Mouse (Mus musculus) kidney, postnatal 4 days (tissue): Measurements from ENCODE around the gene Gm20388.

Source experiments
- DNase-seq, 2 experiments: peaks; one replicate each; pipeline ENCODE4 v3.0.0; 2021; ENCODE audit warnings: mixed read lengths in 2 of 2

The Gm20388 gene

DNA sequence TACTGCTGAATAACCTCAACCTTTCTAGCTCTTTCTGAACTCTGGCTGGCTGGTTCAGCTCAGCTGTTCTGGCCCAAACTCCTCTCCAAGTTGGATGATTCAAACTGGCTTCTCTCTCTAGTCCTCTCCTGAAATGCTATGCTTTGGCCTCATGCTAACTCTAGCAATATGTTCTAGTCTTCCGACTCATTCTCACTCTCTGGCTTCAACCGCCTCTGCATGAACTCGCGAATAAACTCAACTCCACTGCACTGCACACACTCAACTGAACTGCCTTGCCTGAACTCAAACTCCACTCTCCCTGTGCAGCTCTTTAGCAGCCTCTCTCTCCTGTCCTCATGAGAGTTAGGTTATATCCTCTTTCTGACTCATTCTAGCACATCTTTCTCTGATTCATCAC is 3976.5 kb downstream of the Gm20388 start:
- DNase-seq = no peak

DNA sequence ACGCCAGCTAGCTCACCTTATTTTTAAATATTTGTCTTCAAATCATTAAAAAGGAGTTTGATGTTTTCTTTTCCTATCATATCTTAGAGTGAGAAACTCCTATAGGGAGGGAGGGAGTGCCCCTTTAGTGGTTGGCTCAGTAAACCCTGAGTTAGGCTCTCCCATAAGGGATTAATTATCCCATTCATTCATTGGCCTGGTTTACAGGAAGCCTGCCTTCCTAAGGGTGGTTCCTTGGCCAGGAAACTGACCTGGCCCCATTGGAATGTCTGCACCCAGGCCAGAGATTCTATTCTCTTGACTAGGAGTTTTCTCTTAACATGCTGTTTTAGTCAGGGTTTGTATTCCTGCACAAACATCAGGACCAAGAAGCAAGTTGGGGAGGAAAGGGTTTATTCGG is 3977.3 kb downstream of the Gm20388 start:
- DNase-seq = no peak

DNA sequence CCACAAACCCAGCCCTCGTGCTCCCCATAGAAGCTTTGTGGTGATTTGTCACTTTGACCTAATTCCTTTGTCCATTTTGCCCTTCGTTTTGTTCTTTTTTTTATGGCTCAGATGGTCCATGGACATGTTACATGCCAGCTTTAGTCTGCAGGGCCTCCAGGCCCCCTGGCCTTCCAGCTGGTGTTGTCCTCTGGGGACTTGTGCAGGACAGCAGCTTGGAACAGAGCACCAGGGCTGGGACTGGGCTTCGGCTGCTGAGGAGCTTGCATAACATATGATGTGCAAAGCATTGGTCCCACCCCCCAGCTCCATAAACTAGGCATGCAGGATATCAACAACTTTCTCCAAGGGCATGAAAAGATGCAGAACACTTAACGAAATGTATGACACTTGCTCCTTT is 3979.2 kb downstream of the Gm20388 start:
- no peak for DNase-seq

DNA sequence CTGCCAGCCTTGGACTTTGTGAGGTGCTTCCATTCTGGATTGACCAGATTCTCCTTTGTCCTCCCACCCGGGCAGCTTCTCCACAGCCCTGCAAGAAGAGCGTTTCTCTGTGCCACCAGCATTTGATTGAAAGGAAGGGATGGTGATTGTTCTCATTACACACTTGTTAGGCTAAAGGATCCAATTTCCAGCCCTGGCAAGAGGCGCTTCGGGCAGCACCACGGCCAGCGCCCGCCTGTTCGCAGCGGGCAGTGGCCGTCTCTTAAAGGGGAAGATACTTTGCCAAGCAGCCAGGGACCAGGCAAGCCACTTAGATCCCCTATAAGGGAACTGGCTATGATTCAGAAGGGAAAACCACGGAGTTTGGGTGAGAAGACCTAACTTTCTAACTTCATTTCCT is 3980.6 kb downstream of the Gm20388 start:
- DNase-seq = peak; percentile 82 to 84

DNA sequence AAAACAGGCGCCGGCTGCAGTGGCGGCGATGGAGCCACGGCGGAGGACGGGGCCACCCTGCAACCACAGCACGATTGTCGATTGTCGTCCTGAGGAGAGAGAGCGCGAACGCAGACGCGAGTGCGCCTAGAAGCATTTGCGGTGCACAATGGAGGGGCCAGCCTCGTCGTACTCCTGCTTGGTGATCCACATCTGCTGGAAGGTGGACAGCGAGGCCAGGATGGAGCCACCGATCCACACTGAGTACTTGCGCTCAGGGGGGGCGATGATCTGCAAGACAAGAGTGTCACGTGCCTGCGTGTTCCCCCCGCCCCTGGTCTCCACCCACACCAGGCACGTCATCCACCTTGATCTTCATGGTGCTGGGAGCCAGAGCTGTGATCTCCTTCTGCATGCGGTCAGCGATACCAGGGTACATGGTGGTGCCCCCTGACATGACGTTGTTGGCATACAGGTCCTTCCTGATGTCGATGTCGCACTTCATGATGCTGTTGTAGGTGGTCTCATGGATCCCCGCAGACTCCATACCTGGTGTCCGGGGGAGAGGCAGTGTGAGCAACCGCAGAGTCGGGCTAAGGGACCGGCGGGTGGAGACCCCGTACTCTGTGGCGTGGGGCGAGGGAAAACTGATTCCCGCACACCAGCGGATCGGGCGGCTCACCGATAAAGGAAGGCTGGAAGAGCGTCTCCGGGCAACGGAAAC is 3981.4 kb downstream of the Gm20388 start:
- DNase-seq = no peak

DNA sequence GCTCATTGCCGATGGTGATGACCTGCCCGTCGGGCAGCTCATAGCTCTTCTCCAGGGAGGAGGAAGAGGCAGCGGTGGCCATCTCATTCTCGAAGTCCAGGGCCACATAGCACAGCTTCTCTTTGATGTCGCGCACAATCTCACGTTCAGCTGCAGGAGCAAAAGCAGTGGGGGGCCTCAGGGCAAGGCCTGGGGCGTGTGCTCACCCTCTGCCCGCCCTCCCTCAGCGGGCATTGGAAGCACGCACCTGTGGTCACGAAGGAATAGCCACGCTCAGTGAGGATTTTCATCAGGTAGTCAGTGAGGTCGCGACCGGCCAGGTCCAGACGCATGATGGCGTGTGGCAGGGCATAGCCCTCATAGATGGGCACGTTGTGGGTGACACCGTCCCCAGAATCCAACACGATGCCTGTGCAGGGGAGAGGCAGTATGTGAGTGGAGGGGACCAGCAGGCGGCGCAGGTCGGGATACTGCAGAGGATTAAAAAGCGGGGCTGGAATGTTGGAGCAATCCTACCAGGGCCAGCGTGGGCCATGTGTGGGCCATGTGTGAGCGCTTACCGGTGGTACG is 3982.0 kb downstream of the Gm20388 start:
- DNase-seq = no peak

DNA sequence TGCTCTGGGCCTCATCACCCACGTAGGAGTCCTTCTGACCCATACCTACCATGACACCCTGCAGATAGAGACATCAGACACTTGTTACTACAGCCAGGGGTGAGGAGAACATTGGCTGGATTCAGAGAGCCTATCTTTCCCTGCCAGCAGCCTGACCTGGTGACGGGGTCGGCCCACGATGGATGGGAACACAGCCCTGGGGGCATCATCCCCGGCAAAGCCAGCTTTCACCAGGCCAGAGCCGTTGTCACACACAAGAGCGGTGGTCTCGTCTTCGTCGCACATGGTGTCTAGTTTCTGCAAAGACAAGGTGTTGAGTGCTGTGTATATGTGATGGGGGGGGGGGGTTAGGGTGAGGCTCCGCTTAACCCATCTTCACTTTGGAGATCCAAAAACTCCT is 3982.8 kb downstream of the Gm20388 start:
- no peak for DNase-seq

DNA sequence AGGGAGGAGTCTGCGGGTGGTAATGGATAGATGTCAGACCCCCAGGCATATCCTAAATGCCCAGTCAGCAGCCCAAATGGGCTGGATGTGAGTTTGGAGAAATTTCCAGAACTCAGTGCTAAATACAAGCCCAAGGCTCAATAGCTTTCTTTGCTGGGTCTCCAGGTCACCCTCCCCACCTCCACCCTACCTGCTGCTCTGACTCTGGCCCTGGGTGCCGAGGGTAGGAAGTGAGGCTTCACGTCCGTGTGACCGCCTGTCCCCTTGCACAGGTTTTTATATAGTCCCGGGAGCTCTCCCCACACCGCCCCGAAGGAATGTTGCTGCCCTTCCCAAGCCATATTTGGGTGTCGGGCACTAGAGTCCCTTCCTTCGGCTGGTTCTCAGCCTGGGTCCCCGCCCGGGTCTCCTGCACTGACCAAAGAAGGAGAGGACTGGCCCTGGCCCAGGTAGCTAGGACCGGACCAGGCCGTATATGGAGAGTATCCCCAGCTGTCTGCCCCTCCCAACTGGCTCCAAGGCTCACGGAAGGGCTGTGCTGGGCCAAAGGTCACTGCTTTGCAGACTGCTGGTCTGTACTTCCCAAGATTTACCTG is 3984.0 kb downstream of the Gm20388 start, which contains the start of gene Acta1:
TSS of gene Acta1 (minus strand) at position 250 of the 596 bp plus-strand sequence.
- no peak for DNase-seq

DNA sequence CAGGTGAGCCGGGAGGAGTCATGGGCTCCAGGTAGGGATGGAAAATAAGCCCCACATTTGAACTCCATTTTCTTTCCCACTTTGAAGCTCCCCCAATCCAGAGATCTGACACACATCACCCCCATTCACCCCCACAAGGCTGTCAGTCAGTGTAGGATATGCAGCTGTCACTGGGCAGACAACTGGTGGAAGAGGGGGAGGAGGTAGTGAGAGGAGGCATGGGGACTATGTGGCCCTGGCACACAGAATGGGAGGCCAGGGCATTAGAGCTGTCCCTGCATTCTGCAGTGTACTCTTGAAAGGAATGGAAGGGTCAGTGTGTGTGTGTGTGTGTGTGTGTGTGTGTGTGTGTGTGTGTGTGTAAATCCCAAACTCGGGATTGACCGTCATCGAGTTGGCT is 3984.6 kb downstream of the Gm20388 start:
- DNase-seq = no peak

DNA sequence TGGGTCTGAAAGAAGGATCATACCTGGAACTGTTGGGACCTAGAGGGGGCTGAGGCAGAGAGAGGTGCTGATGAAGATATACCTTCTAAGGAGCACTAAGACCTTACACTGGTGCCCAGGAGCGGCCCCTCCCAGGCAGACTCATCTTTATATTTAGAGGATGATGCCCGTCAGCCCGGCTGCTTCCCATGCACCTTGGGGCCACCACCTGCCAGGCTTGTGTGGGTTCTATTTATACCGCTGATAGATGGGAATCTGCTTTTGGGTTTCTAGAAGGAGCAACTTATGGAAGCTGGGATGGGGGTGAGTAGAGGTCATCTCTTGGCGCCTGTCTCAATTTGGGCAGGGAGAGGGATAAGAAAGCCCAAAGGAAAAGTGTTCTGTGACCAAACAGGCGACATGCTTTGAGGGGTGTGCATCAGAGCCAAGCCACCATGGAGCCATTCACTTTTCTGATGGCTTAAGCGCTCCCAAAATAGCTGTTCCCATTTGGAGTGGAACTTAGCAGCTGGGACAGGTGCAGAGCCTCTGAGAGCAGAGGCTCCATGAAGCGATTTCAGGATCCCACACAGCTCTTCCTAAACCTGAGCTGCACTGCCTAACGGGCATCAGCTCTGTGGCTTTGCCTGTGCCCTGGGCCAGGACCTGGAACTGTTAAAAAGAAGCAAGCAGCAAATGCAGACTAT is 3985.2 kb downstream of the Gm20388 start:
- DNase-seq = no peak

DNA sequence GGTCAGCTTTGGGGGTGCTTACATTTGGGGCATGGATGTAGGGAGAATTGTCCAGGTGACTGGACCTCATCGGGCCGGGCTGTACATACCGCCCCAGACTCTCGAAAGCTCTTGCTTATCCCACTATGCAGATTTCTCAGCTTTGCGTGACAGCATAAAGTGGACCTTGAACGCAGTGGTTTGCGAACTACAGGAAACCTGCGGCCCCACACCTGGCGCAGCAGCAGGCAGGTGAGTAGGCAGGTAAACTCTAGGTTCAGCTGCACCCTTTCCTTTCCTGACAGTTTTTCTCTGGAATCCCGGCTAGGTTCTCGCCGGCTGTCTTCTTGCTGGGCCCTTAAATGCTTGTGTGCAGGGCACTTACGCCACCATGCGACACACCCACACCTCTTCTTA is 3985.7 kb downstream of the Gm20388 start:
- no peak for DNase-seq

DNA sequence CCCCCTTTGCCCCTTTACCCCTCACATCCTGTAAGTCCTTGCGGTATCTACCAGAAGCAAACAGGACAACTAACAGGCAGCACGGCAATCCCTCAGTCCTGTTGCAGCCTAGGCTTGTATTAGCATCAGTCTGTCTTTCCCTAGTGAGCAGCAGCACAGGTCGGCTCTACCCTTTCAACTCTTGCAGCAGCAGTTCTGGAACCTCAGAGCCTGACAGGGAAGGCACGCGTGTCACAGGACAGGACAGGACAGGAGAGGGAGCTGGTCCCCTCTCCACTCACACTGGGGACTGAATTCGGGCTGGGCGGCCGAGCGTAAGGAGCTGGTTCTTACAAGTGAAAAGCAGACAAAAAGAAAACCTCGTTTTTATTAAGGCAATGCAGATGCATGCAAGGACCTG is 3986.1 kb downstream of the Gm20388 start:
- DNase-seq = no peak

DNA sequence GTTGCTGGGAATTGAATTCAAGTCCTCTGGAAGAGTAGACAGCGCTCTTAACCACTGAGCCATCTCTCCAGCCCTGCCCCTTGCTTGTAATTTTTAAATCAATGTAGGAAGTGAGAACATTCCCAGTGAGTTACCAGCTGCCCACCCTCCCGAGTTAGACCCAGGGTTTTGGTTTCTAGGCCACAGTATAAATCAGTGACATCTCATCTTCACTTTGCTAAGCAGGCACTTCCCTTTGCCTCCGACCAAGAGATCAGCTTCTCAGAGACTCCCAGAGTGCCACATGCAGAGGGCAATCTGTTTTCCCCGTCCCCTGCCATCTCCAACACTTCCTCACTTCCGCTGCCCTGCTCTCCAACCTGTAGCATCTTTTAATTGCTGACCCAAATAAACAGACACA is 3987.9 kb downstream of the Gm20388 start:
- no peak for DNase-seq

DNA sequence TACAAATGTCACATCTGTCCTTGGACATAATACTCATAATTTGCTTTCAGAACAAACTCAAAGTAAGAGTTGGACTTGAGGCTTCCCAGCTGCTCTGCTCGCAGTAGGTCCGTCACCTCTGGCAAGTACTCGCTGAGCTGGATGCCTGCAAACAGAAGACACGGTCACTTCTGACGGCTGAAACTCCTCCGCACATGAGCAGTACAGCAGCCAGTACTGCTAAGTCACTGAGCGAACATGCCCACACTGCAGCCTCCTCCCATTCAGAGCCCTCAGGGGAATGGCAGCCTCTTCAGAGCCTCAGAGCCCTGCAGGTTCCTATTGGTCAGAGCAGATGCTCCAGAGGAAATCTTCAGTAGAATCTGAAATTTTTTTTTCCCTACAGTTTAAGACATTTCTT is 3988.7 kb downstream of the Gm20388 start:
- peak; percentile 22 to 33 for DNase-seq

DNA sequence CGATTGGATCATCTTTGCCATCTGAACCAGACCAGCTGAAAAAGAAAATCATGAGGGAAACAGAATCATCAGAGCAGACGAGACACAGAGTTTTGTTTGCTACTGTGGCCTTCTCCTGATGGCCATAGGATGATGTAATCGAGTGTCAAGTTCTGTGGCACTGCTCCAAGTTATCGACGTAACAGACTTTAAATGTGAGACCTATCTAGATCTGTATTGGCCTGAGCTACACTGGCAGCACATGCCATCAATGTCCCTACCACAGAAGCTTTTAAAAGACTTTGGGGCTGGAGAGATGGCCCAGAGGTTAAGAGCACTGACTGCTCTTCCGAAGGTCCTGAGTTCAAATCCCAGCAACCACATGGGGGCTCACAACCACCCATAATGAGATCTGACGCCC is 3992.0 kb downstream of the Gm20388 start:
- no peak for DNase-seq

DNA sequence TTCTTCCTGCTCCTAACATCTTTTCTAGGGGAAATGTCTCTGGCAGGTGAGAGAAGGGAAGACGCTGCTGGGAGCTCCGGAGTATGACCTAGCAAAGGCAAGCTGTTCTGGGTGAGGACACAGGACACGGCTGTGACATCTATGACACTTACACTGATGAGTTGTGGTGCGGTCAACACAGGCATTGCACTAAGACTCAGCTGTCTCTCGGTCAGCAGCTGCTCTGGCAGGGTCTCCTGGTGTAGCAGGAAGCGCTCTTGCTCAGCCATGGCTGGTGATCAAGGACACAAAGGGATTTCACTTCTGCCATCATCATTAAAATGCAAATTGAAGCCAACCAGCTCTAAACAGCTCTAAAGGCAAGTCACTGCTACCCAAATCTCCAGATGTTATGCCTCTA is 3997.0 kb downstream of the Gm20388 start:
- no peak for DNase-seq

DNA sequence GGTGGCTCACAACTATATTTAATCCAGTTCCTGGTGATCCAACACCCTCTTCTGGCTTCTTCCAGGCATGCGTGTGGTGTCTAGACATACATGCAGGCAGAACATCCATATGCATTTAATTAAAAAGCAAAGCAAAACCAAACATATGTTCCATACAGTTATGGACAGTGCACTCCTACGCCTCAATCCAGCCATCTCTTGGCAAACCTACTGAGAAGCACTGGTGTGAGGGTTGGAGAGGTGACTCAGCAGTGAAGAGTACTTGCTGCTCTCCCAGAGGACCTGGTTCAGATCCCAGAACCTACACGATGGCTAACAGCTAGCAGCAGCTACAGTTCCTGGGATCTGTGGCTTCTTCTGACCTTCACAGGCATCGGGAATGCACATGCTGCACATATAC is 4001.6 kb downstream of the Gm20388 start:
- DNase-seq = no peak

DNA sequence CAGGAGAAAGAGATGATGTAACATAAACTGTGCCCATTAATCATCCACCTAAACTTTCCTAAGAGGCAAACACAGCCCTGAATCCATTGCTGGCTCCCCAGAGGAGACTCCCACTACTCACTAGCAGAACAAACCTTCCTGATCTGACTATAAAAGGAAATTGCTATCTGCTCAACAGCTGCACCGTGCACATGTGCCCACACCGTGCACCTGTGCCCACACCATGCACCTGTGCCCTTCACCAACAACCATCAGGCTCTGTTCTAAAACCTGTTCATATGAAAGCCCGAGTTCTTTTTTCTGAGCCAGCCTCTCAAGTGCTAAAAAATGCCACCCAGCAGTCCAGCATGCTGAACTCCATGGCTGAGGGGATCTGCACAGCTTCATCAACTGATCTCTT is 4004.0 kb downstream of the Gm20388 start:
- DNase-seq = no peak

DNA sequence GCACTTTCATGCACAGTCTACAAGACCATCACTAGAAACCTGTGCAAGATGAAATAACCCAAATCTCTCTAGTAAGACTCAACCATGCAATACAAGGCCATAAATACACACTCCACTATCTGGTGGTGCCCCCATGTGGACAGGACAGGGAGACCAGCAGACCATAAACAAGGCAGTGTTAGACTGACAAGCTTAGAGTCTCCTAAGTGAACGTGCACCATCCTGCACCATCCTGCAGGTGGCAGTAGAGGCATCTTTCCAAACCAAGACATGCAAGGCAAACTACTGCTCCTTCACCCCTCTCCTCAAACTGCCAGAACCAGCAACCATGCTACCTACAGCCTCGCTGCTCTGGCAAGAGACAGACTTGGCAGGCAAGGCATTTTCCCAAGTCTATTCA is 4014.1 kb downstream of the Gm20388 start:
- DNase-seq = peak; percentile 85 to 90

DNA sequence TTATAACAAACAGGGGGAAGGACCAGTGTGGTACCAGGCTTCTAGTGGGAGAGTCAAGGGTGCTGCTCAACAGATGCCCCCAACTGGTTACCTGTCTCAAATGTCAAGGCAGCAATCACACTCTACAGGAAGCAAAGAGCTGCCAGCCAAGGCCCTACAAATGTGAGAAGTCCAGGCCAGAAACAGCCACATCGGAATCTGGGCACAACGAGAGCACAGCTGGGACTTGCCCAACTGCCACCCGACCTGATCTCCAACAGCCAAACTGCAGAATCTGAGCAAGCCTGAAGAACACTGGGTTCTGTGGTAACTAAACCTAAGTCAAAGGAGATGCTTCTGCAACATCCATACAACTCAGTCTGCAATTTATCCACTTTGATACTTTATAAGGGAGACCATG is 4015.0 kb downstream of the Gm20388 start:
- no peak for DNase-seq

DNA sequence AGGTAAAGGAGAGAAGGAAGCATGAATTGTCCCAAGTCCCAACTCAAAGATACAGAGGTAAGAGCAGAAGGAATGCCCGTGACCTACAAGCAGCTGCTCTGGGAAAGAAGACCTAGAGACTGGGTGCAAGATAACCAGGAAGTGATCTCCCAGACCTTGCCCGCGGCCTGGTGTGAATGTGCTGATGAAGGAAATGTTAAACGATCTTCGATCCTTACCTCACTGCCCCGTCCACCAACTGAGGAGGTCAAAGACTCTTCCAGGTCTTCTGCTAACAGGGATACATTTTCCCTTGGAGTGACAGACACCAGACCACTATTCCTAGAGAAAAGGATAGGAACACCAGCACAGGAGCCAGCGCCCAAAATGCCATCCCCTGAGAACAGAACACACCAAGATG is 4018.4 kb downstream of the Gm20388 start:
- DNase-seq = no peak

DNA sequence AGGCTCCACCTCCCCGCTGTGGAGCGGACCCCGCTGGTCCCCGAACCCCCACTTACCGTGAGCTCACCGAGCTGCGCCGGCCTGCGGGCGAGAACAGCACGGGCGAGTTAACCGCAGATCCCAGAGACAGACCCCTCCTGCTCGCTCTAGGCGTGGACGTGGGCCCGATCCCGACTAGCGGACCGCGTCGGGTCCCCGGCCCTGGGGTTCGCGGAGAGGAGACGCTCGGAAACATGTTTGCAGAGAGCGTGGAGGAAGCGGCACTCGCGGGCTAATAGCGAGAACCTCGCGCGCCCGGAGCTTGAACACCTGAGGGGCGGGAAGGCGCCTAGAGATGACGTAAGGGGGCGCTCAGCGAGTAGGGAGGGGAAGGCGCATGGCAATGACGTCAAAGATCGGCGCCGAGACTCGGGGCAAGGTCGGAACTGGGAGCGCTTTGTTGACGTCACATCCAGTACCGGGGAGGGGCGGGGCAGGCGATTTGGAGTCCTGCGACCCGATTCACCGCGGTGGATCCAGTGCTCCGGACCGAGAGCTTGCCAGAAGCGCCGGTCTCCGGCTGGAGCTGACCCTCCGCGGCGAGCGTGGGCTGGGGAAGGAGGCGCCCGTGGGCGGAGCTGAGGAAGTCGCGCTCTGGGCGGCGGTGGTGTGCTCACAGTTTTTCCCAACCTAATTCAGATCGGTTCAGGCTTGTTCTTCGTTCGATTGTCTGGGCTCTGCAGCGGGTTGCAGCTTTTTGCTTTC is 4038.5 kb downstream of the Gm20388 start, which contains the start of gene Nup133:
TSS of gene Nup133 (minus strand) at position 324 of the 744 bp plus-strand sequence.
- peak; percentile 100 for DNase-seq

DNA sequence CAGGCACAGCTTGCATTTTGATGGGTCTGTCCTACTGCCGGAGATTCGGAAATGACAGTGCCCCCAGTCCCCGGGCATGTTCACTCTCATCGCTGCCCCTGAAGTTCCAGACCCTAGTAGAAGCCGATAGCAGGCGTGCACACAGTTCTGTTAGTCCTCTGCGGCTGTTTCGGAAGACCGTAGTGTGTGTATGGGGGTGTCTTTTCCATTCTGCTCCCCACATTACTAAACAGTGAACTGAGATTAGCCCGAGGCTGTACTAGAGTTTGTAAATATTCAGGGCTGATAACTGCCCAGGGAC is 4039.0 kb downstream of the Gm20388 start:
- no peak for DNase-seq
